Mouse (Mus musculus): Measurements from ENCODE around the gene St6galnac3.

St6galnac3 gene

GRCm38 (mm10) chr3:153222611-153223402, 502.2 kb downstream of the St6galnac3 start:
- in situ Hi-C loops (cut with MboI, MseI) = loop anchor here (10.0 kb wide), 1 partner anchor 292 kb away; no protein-coding TSS in a partner anchor

DNA sequence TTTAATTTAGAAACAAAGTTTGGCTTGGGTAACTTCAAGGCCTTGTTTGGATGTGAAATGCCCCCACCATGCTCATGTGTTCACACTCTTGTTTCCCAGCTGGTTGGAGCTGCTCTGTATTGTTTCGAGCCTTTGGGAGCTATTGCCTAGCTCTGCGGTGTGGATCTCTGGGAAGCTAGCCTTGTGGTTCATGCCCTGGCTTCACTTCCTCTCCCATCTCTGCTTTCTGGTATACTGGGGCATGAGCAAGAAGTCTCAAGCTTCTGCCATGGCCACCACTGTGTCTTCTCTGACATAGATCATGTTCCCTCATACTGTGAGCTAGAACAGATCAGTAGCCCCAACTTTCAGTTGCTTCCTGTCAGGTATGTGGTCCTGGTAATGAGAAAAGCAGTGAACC, 505.6 kb downstream of the St6galnac3 start:
- in situ Hi-C loops (cut with MboI, MseI) = no loop called here

DNA sequence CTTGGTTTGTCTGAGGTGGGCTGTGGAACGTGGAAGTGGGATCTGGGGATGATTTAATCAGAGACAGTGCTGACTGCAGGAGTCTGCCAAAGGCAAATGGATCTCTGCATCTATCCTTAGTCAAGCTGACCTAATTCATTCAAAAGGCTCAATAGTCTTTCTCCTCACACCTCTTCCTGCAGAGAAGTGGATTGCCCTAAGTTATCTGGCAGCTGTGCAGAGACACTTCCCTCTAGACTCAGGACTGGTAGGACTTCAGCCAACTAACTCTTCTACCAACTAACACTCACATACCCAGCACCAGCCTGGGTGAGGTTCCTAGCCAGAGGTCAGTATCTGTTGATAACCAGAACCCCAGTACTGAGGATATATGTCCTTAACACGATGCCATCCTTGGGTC, 516.8 kb downstream of the St6galnac3 start:
- in situ Hi-C loops (cut with MboI, MseI) = no loop called here

- in situ Hi-C loops (cut with MboI, MseI) = no loop called here
Observed at GRCm38 (mm10) chr3:153204046-153204445, 520.9 kb downstream of the St6galnac3 start.

GRCm38 (mm10) chr3:153201835-153202234, 523.1 kb downstream of the St6galnac3 start:
- in situ Hi-C loops (cut with MboI, MseI) = no loop called here

DNA sequence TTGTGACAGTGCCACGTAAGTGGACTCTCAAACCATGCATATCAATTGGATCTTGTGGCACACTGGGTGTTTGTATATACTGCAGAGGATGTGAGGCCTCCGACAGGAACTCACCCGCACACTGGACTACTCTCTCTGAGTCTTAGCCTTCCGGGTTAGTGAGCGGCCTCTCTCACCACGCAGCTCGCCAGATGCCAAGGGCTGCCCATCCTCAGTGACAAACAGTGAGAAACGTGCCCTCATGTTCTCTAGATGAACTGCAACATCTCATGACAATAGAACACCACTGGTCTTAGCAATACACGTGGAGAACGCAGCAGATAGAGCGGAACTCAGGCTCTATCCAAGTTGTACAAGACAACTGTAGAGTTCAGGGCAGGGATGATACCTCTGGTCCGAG, 524.2 kb downstream of the St6galnac3 start:
- in situ Hi-C loops (cut with MboI, MseI) = no loop called here

DNA sequence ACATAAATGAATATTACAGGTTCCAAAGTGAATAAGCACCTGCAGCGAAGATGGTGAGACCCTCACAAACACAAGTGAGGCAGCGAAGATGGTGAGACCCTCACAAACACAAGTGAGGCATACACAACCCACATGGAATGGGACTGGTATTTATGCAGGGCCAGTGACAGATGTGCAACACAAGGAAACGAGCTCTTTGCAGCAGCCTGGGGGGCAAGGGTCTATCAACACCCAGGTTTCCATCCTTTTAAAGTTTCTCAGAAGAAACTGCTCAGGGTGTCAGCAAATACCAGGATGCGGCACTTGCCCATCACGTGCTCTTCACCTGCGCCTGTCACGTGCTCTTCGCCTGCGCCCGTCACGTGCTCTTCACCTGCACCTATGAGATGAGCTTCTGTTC, 524.9 kb downstream of the St6galnac3 start:
- in situ Hi-C loops (cut with MboI, MseI) = no loop called here

DNA sequence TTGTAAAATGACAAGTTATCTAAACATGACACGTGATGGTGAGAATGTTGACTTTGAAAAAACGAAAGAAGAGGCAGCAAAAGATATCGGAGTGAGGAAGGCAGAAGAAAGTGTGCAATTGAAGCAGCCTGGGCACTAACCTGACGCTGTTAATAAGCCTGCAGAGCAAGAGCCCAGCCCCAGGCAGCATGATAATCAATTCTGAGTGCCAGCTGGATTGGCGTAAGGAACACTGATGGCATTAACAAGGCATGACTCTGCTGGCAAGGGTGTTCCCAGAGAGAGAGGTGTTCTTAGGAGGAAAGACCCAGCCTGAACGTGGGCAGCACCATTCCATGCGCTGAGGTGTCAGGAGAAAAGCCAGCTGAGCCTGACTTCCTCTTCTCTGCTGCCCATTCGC, 525.7 kb downstream of the St6galnac3 start:
- in situ Hi-C loops (cut with MboI, MseI) = no loop called here

DNA sequence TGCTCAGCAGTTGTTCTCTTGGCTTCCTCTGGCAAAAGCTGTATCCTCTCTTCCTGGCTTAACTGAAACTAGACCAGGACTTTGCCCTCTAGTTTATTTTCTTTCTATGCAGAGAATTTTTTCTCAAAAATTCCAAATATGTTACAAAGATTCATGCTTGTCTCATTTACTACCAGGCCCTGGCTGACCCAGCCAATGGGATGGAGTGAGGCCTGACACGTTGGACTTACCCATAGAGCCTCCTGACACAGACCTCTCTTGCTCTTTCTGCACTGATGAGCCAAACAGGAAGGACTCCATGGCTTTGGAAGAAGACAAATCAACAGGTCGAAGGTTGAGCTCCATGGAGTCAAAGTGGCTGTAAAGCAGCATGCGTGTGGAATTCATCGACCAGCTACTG, 526.5 kb downstream of the St6galnac3 start:
- in situ Hi-C loops (cut with MboI, MseI) = no loop called here

DNA sequence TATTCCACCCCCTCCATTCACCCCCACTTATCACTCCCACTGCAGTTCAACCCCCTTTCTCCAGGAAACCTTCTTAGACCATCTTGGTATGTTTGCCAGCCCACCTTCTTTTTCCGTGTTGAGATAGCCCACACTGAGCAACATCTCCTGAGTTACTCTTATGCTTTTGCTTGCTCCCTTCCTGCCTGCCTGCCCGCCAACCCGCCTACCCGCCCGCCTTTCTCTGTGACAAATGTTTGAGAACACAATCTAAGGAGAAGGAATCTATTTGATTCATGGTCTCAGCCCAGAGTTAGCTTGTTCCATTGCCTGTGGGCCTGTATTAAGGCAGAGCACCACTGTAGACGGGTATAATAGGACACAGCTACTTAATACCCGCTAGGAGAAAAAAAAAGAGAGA, 531.9 kb downstream of the St6galnac3 start:
- in situ Hi-C loops (cut with MboI, MseI) = no loop called here

- in situ Hi-C loops (cut with MboI, MseI) = no loop called here
Observed at GRCm38 (mm10) chr3:153190742-153191141, 534.2 kb downstream of the St6galnac3 start.

- in situ Hi-C loops (cut with MboI, MseI) = no loop called here
Observed at GRCm38 (mm10) chr3:153189685-153190467, 535.1 kb downstream of the St6galnac3 start.

GRCm38 (mm10) chr3:153188224-153188623, 536.8 kb downstream of the St6galnac3 start:
- in situ Hi-C loops (cut with MboI, MseI) = no loop called here

- in situ Hi-C loops (cut with MboI, MseI) = no loop called here
Observed at GRCm38 (mm10) chr3:153185117-153185516, 539.9 kb downstream of the St6galnac3 start.

GRCm38 (mm10) chr3:153181242-153181641, 543.7 kb downstream of the St6galnac3 start:
- in situ Hi-C loops (cut with MboI, MseI) = no loop called here

DNA sequence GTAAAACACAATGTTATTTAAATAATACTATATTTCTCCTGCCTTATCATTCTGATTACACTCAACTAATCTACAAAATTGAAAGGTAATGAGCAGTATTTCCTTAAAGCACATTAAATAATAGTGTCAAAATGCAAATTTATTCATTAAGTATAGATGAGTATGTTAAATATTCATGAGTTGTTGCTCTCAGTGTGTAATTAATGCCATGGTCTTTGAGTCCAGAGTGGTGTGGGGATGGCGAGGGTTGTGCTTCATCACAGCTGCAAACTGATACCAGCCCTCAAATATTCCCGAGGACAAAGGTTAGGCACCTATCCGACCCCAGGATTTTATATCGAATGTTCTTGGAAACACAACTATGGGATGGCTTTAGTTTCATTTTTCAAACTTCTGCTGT, 548.2 kb downstream of the St6galnac3 start:
- in situ Hi-C loops (cut with MboI, MseI) = no loop called here

DNA sequence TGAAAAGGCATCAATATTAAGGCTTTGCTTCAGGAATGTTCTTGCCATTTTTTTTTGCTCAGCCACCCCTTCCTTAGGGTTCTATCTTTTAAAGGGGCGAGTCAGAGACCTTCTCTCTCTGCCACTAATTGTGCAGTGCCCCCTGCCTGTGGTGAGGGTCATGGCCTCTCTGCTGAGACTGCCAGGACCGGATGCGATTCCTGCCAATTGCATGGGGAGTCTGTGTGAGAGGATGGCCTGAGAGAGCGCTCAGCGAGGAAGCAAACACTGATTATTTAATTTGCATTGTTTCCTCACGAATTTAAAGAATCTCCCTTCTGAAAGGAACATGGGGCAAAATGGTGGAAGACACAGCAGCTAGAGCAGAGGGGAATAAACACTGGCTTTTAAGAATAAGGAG, 548.6 kb downstream of the St6galnac3 start:
- in situ Hi-C loops (cut with MboI, MseI) = no loop called here

GRCm38 (mm10) chr3:153174336-153175033, 550.5 kb downstream of the St6galnac3 start:
- in situ Hi-C loops (cut with MboI, MseI) = no loop called here

DNA sequence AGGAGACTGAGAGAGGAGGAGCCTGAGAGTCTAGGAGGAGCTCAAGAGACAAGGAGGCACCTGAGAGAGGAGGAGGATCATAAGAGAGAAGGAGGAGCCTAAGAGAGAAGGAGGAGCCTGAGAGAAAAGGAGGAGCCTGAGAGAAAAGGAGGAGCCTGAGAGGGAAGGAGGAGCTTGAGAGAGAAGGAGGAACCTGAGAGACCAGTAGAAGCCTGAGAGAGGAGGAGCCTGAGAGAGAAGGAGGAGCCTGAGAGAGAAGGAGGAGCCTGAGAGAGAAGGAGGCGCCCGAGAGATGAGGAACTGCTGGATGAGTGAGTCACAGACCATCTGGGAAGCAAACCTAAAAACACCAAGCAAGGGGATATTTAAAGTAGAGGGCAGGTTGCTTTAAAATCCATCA, 551.4 kb downstream of the St6galnac3 start:
- in situ Hi-C loops (cut with MboI, MseI) = no loop called here

GRCm38 (mm10) chr3:153170146-153170545, 554.8 kb downstream of the St6galnac3 start:
- in situ Hi-C loops (cut with MboI, MseI) = no loop called here

DNA sequence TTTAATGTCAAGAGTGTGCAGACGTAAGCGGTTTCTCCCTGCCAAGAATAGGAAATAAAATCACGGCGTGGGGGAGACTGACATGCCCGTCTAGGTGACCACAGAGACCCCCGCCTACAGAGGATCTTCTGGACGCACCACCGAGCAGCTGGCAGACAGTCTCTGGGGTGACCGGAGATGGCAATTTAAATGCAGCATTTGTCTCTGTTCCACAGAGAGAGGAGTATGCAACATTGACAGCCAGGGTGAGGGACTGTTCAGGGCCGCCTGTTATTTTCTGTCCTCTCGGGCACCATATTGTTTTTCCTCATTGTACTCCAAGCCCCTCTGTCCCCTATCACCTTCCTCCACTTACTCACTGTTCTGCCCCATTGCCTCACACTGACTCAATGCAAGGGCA, 555.2 kb downstream of the St6galnac3 start:
- in situ Hi-C loops (cut with MboI, MseI) = no loop called here

DNA sequence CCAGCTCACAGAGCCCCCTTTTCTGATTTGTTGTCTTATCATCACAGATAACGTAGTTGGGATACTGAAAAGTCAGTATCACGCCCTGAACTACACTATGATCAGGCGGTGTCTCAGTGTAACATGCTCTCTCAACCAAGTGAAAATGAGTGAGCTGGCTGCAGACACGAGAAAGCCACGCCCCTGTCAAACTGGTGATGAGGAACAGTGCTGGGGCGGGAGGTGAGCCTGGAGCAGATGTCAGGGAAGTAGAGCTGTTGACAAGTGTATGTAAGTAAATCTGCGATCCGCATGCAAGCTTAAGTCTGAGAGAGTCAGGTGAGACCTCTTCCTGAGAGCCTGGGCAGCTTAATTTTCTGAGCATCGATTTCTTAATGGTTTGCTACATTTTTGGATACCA, 563.3 kb downstream of the St6galnac3 start:
- in situ Hi-C loops (cut with MboI, MseI) = no loop called here

Data from regulatory T cell (primary cell).